Mouse (Mus musculus): ENCODE results near the gene Il12rb1. TPM values are rescaled to one million over a fixed set of nuclear protein-coding genes. Genes with fewer than 3 reads are reported as not detected.

Il12rb1 gene
- polyA plus RNA-seq, 1 experiment from 2014 or later: 0.19 TPM

DNA sequence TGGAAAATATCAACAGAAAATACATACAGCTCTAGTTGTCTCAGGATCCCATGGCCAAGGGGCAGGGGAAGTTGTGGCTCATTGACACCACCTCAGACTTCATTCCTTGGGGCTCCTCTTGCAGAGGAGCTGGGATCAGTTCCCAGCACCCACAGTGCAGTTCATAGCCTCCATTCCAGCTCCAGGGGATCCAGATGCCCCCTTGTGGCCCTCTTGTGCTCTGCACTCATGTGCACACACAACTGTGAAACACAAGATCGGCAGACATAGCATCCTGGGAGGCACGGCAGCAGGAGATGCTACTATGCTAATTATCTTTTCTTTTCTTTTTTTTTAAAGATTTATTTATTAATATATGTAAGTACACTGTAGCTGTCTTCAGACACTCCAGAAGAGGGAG lies 18.8 kb downstream of the Il12rb1 start:
- Histone ChIP-seq H3K9me3 (ENCODE audit: control insufficient read depth, low read length) (no peaks in the 10 kb centered on the region), H3K4me1 (replicated peaks; ENCODE audit: control insufficient read depth, insufficient read depth) (no peaks in the 10 kb centered on the region), H3K4me3 (ENCODE audit: low read depth, low read length) (no peak overlapping the region), H3K4me2 (replicated peaks; ENCODE audit: low read depth) (no peak overlapping the region), H3K27me3 (ENCODE audit: control insufficient read depth, insufficient read depth, low read length) (no peaks in the 10 kb centered on the region), H3K36me3 (ENCODE audit: control insufficient read depth, insufficient read depth, low read length) (no peaks in the 10 kb centered on the region), H3K27ac (replicated peaks) (no peak overlapping the region), H3K9ac (ENCODE audit: low read length) (no peak overlapping the region)
- no peak for DNase-seq (ENCODE audit: low spot score)
- TF ChIP-seq CTCF (IDR thresholded peaks at IDR 0.05; ENCODE audit: low read depth) (peak; percentile 35), EP300 (optimal IDR thresholded peaks at IDR 0.05) (no peak)
- WGBS: 94% methylated on average over 2 of the region's 2 CpGs
- ATAC-seq (ENCODE audit: low FRiP score, low TSS enrichment): no peak

DNA sequence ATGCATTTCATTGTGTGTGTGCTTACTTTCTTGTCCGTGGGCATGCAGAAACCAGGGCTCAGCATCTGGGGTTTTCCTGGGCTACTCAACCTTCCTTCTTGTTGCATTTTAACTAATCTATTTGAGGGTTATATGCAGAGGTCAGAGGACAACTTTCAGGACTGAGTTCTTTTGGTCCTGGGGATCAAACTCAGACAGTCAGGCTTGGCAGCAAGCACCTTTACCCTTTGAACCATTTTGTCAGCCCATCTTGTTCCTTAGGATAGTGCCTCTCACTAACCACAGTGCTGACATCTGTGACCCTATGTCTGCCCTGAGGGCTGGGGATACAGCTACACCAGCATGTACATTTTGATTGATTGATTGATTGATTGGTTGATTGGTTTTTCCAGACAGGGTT lies 19.5 kb downstream of the Il12rb1 start:
- 78% methylated on average over 1 of the region's 1 CpGs for WGBS
- no peak for TF ChIP-seq EP300 (optimal IDR thresholded peaks at IDR 0.05)
- TF ChIP-seq CTCF (IDR thresholded peaks at IDR 0.05; ENCODE audit: low read depth): no peak

DNA sequence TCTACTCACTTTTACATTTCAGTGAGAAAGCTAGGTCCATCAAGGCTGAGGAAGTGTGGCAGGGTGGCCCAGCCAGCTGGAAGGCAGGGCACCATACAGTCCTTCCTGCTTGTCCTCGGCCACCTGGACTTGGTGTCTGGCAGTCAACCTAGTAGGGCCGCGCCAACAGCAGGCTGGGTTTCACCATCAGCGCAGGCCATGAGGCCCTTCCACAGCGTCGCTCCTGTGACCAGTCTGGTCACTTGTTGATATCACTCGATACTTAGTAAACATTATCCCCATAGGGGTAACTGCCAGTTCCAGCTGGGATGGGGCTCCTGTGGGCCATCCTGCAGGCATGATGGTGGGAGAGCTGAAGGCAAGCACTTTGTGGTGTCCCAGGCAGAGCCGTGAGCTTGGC lies 23.3 kb downstream of the Il12rb1 start:
- ATAC-seq (ENCODE audit: low FRiP score, low TSS enrichment) (no peak), DNase-seq (ENCODE audit: low spot score) (no peak)
- Histone ChIP-seq H3K9me3 (ENCODE audit: control insufficient read depth, low read length) (no peaks in the 10 kb centered on the region), H3K4me3 (ENCODE audit: low read depth, low read length) (no peak overlapping the region), H3K9ac (ENCODE audit: low read length) (no peak overlapping the region), H3K27me3 (ENCODE audit: control insufficient read depth, insufficient read depth, low read length) (no peaks in the 10 kb centered on the region), H3K4me2 (replicated peaks; ENCODE audit: low read depth) (no peak overlapping the region), H3K4me1 (replicated peaks; ENCODE audit: control insufficient read depth, insufficient read depth) (no peaks in the 10 kb centered on the region), H3K36me3 (ENCODE audit: control insufficient read depth, insufficient read depth, low read length) (no peaks in the 10 kb centered on the region; the same call in 1 of the 2 replicates), H3K27ac (replicated peaks) (no peak overlapping the region)
- WGBS: 83% methylated on average over 8 of the region's 8 CpGs
- no peak for TF ChIP-seq EP300 (optimal IDR thresholded peaks at IDR 0.05)
- TF ChIP-seq CTCF (IDR thresholded peaks at IDR 0.05; ENCODE audit: low read depth): no peak

More for the DNA sequence above, 19.5 kb downstream of the Il12rb1 start:
- Histone ChIP-seq H3K4me3 (ENCODE audit: low read depth, low read length) (no peak overlapping the region), H3K9me3 (ENCODE audit: control insufficient read depth, low read length) (no peaks in the 10 kb centered on the region), H3K27me3 (ENCODE audit: control insufficient read depth, insufficient read depth, low read length) (no peaks in the 10 kb centered on the region), H3K4me1 (replicated peaks; ENCODE audit: control insufficient read depth, insufficient read depth) (no peaks in the 10 kb centered on the region), H3K36me3 (ENCODE audit: control insufficient read depth, insufficient read depth, low read length) (no peaks in the 10 kb centered on the region), H3K9ac (ENCODE audit: low read length) (no peak overlapping the region), H3K4me2 (replicated peaks; ENCODE audit: low read depth) (no peak overlapping the region), H3K27ac (replicated peaks) (no peak overlapping the region)
- DNase-seq (ENCODE audit: low spot score): no peak
- no peak for ATAC-seq (ENCODE audit: low FRiP score, low TSS enrichment)

DNA sequence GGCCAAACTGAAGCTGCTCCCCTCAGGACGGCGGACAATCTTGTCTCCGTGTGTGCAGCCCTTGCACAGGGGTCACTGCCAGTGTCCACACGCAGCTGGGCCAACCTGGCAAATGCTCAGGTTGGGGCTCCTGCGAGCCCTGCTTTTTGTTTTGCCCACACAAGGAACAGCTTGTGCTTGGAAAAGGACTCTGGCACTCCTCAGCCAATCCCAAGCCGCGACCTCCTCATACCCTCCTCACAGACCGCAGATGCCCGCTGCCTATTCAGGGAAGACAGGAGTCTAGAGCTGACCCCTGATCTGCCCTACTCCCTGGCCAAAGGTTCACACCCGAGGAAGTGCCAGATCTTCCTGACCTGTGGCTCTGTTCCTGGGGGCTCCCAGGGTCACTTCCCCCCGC lies 24.1 kb downstream of the Il12rb1 start:
- H3K9ac ChIP-seq (ENCODE audit: low read length): no peak overlapping the region
- DNase-seq (ENCODE audit: low spot score): no peak
- 69% methylated on average over 11 of the region's 11 CpGs for WGBS
- ATAC-seq (ENCODE audit: low FRiP score, low TSS enrichment): no peak
- H3K4me2 ChIP-seq (replicated peaks; ENCODE audit: low read depth): no peak overlapping the region
- H3K4me1 ChIP-seq (replicated peaks; ENCODE audit: control insufficient read depth, insufficient read depth): no peaks in the 10 kb centered on the region
- H3K9me3 ChIP-seq (ENCODE audit: control insufficient read depth, low read length): no peaks in the 10 kb centered on the region
- H3K27me3 ChIP-seq (ENCODE audit: control insufficient read depth, insufficient read depth, low read length): no peaks in the 10 kb centered on the region
- no peaks in the 10 kb centered on the region; the same call in 1 of the 2 replicates for H3K36me3 ChIP-seq (ENCODE audit: control insufficient read depth, insufficient read depth, low read length)
- no peak overlapping the region for H3K27ac ChIP-seq (replicated peaks)
- no peak overlapping the region for H3K4me3 ChIP-seq (ENCODE audit: low read depth, low read length)
- no peak for TF ChIP-seq CTCF (IDR thresholded peaks at IDR 0.05; ENCODE audit: low read depth)
- TF ChIP-seq EP300 (optimal IDR thresholded peaks at IDR 0.05): no peak

DNA sequence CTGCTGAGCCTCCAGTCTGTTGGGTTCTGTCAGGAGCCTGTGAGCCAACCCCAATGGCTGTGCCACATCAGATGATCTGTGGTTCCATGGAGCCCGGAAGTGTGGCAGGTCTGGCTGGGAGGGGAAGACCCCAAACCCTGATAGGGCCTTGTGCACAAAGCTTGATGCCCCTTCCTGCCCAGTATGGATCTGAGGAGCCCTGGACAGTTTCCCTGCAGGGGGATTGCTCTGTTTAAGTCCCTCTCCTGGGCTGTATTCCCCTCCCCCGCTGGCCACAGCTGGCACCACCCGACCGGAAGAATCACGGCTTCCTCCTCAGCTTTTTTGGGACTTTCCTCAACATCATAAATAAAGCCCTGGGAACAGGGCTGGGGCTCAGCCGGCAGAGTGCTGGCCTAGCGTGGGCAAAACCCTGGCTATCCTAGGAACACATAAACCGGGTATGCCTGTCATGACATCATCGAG lies 24.8 kb downstream of the Il12rb1 start:
- no peak overlapping the region for H3K9ac ChIP-seq (ENCODE audit: low read length)
- ATAC-seq (ENCODE audit: low FRiP score, low TSS enrichment): 0 out of 2 replicates have a peak, but pooled peaks have one; percentile 18

DNA sequence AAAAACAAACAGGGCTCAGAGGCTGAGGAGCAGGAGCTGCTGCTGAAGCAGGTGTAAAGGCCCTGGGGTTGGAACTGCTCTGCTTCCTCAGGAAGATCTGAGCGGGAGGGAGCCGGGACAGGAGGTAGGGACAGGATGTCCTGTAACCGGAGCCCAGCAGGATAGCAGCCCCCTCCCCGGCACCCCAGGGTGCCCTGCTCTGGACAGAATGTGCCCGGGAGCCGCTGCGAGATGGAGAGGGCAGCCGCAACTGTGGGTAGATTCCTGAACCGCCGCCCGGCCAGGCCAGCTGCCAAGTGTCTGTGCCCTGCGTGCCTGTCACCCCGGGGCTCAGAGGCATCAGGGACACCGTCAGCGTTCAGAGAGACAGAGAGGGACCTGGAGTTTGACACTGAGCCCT lies 25.3 kb downstream of the Il12rb1 start:
- DNase-seq (ENCODE audit: low spot score) (no peak), ATAC-seq (ENCODE audit: low FRiP score, low TSS enrichment) (0 out of 2 replicates have a peak, but pooled peaks have one; percentile 7)
- H3K27me3 ChIP-seq (ENCODE audit: control insufficient read depth, insufficient read depth, low read length): no peaks in the 10 kb centered on the region
- H3K36me3 ChIP-seq (ENCODE audit: control insufficient read depth, insufficient read depth, low read length): no peaks in the 10 kb centered on the region; the same call in 1 of the 2 replicates
- no peaks in the 10 kb centered on the region for H3K9me3 ChIP-seq (ENCODE audit: control insufficient read depth, low read length)
- no peak overlapping the region for H3K4me2 ChIP-seq (replicated peaks; ENCODE audit: low read depth)
- no peak overlapping the region; the same call in 1 of the 2 replicates for H3K9ac ChIP-seq (ENCODE audit: low read length)
- 48% methylated on average over 15 of the region's 15 CpGs for WGBS
- no peak overlapping the region for H3K4me3 ChIP-seq (ENCODE audit: low read depth, low read length)
- H3K4me1 ChIP-seq (replicated peaks; ENCODE audit: control insufficient read depth, insufficient read depth): 0 out of 2 replicates have a peak, but pooled peaks cover 2% of the 10 kb centered on the region
- peak overlapping the region; percentile 24; the same call in 1 of the 2 replicates for H3K27ac ChIP-seq (replicated peaks)
- no peak for TF ChIP-seq CTCF (IDR thresholded peaks at IDR 0.05; ENCODE audit: low read depth)
- no peak for TF ChIP-seq EP300 (optimal IDR thresholded peaks at IDR 0.05)

More for the DNA sequence above, 24.8 kb downstream of the Il12rb1 start:
- Histone ChIP-seq H3K27ac (replicated peaks) (peak overlapping the region; percentile 24; the same call in 1 of the 2 replicates), H3K4me3 (ENCODE audit: low read depth, low read length) (no peak overlapping the region), H3K9me3 (ENCODE audit: control insufficient read depth, low read length) (no peaks in the 10 kb centered on the region), H3K36me3 (ENCODE audit: control insufficient read depth, insufficient read depth, low read length) (no peaks in the 10 kb centered on the region; the same call in 1 of the 2 replicates), H3K27me3 (ENCODE audit: control insufficient read depth, insufficient read depth, low read length) (no peaks in the 10 kb centered on the region), H3K4me2 (replicated peaks; ENCODE audit: low read depth) (no peak overlapping the region), H3K4me1 (replicated peaks; ENCODE audit: control insufficient read depth, insufficient read depth) (no peaks in the 10 kb centered on the region)
- no peak for TF ChIP-seq CTCF (IDR thresholded peaks at IDR 0.05; ENCODE audit: low read depth)
- no peak for TF ChIP-seq EP300 (optimal IDR thresholded peaks at IDR 0.05)
- 49% methylated on average over 9 of the region's 9 CpGs for WGBS
- DNase-seq (ENCODE audit: low spot score): no peak
